Mouse (Mus musculus) gastrocnemius, postnatal 14 days (tissue): ENCODE measurements around the gene Rpl9-ps1. TPM values are rescaled to one million over a fixed set of nuclear protein-coding genes. Genes with fewer than 3 reads are reported as not detected.

Experiments used
- DNase-seq: peaks from one replicate; pipeline ENCODE4 v3.0.0; 2021; ENCODE audit warnings: mixed read lengths
- intact Hi-C: fragments of 180-260 bp; cut with DNase I; formaldehyde crosslinking; loops from one replicate; pipeline ENCODE4 v1.15.1; 2025; ENCODE audit warnings: low total_unique reads
- long read RNA-seq, 2 experiments: library from polyadenylated mRNA; stranded (forward); transcript quantifications; one replicate each; pipeline ENCODE4 v2.0.0; 2021
- total RNA-seq, 2 experiments: library from RNA; stranded (reverse); gene quantifications; 2 replicates each; pipeline ENCODE4 v1.2.3; 2021

Rpl9-ps1 gene
- not detected for total RNA-seq
- long read RNA-seq, experiment 1, result 0 reads
- long read RNA-seq, experiment 2, result 0 reads

- intact Hi-C loops, result no loop called here
- DNase-seq, result no peak
Measured at GRCm38 (mm10) chr11:83645521-83645920, at the start of gene Rpl9-ps1. Rpl9-ps1 (minus strand) TSS chr11:83645621.

- intact Hi-C loops, result no loop called here
- no peak for DNase-seq
Measured at GRCm38 (mm10) chr11:83692008-83692407, 46.6 kb upstream of the Rpl9-ps1 start.

GRCm38 (mm10) chr11:83689918-83690317 lies 44.5 kb upstream of the Rpl9-ps1 start:
- no peak for DNase-seq
- intact Hi-C loops, result no loop called here

GRCm38 (mm10) chr11:83675665-83676064 lies 30.2 kb upstream of the Rpl9-ps1 start:
- DNase-seq, result no peak
- intact Hi-C loops, result no loop called here

GRCm38 (mm10) chr11:83671743-83672142 lies 26.3 kb upstream of the Rpl9-ps1 start:
- intact Hi-C loops, result no loop called here
- no peak for DNase-seq

- intact Hi-C loops, result no loop called here
- DNase-seq, result no peak
Measured at GRCm38 (mm10) chr11:83663532-83663931, 18.1 kb upstream of the Rpl9-ps1 start.

- intact Hi-C loops, result no loop called here
- DNase-seq, result no peak
Measured at GRCm38 (mm10) chr11:83662204-83662603, 16.8 kb upstream of the Rpl9-ps1 start, which contains the start of gene Ccl4. Ccl4 (plus strand) TSS chr11:83662584.

- no peak for DNase-seq
- intact Hi-C loops, result no loop called here
Measured at GRCm38 (mm10) chr11:83658797-83659196, 13.4 kb upstream of the Rpl9-ps1 start.

- intact Hi-C loops, result no loop called here
Measured at GRCm38 (mm10) chr11:83657508-83657907, 12.1 kb upstream of the Rpl9-ps1 start.

GRCm38 (mm10) chr11:83654606-83655005 lies 9.2 kb upstream of the Rpl9-ps1 start:
- no peak for DNase-seq
- intact Hi-C loops, result no loop called here

More at GRCm38 (mm10) chr11:83657508-83657907, 12.1 kb upstream of the Rpl9-ps1 start:
- no peak for DNase-seq

- intact Hi-C loops, result no loop called here
- no peak for DNase-seq
Measured at GRCm38 (mm10) chr11:83649305-83649841, 4.0 kb upstream of the Rpl9-ps1 start, which contains the start of gene Ccl3. Ccl3 (minus strand) TSS chr11:83649355.

GRCm38 (mm10) chr11:83646356-83647149 lies 1.1 kb upstream of the Rpl9-ps1 start:
- DNase-seq, result no peak
- intact Hi-C loops, result no loop called here

GRCm38 (mm10) chr11:83641216-83641615 lies 4.2 kb downstream of the Rpl9-ps1 start:
- intact Hi-C loops, result no loop called here
- DNase-seq, result no peak

- no peak for DNase-seq
- intact Hi-C loops, result no loop called here
Measured at GRCm38 (mm10) chr11:83640141-83640540, 5.3 kb downstream of the Rpl9-ps1 start.

- intact Hi-C loops, result no loop called here
- DNase-seq, result no peak
Measured at GRCm38 (mm10) chr11:83639533-83639932, 5.9 kb downstream of the Rpl9-ps1 start.

- DNase-seq, result no peak
- intact Hi-C loops, result no loop called here
Measured at GRCm38 (mm10) chr11:83638934-83639333, 6.5 kb downstream of the Rpl9-ps1 start.

- no peak for DNase-seq
- intact Hi-C loops, result no loop called here
Measured at GRCm38 (mm10) chr11:83636742-83637235, 8.6 kb downstream of the Rpl9-ps1 start.

GRCm38 (mm10) chr11:83634898-83635297 lies 10.5 kb downstream of the Rpl9-ps1 start:
- intact Hi-C loops, result no loop called here
- DNase-seq, result no peak

- no peak for DNase-seq
- intact Hi-C loops, result no loop called here
Measured at GRCm38 (mm10) chr11:83634425-83634824, 11.0 kb downstream of the Rpl9-ps1 start.

GRCm38 (mm10) chr11:83632744-83633143 lies 12.7 kb downstream of the Rpl9-ps1 start:
- intact Hi-C loops, result no loop called here
- peak; percentile 15 for DNase-seq

- no peak for DNase-seq
- intact Hi-C loops, result no loop called here
Measured at GRCm38 (mm10) chr11:83631065-83631464, 14.4 kb downstream of the Rpl9-ps1 start.
